Mouse (Mus musculus) left cerebral cortex, adult 2 months (tissue): ENCODE data around the gene Gm20843. TPM values are rescaled to one million over a fixed set of nuclear protein-coding genes. Genes with fewer than 3 reads are reported as not detected.
"Not testable (repeated sequence)": the region's sequence is repeated elsewhere in the genome, so short reads cannot be mapped to it uniquely, and the experiment has no call there.

Experiments
- DNase-seq, 2 experiments: peaks; one replicate each; pipeline ENCODE4 v3.0.0; 2021 to 2022; ENCODE audit warnings: low spot score in 2 of 2, mixed read lengths in 1 of 2; ENCODE audit errors: extremely low spot score in 1 of 2
- H3K27ac ChIP-seq: fragments of 200-600 bp; 2 replicates; pipeline ENCODE4 v1.8.1; 2022
- H3K4me3 ChIP-seq: fragments of 200-600 bp; 2 replicates; pipeline ENCODE4 v1.8.1; 2022
- intact Hi-C: fragments of 180-260 bp; cut with DNase I; formaldehyde crosslinking; loops from one replicate; pipeline ENCODE4 v1.15.1; 2025
- long read RNA-seq, 2 experiments: library from polyadenylated mRNA; stranded (forward); transcript quantifications; one replicate each; pipeline ENCODE4 v2.0.0; 2021; ENCODE audit warnings: borderline mapping rate in 2 of 2
- total RNA-seq, 2 experiments: library from RNA; stranded (reverse); gene quantifications; 2 replicates each; pipeline ENCODE4 v1.2.3; 2021

The Gm20843 gene
- total RNA-seq = not detected
- long read RNA-seq, experiment 1 = 0 reads
- long read RNA-seq, experiment 2 = 0 reads

DNA sequence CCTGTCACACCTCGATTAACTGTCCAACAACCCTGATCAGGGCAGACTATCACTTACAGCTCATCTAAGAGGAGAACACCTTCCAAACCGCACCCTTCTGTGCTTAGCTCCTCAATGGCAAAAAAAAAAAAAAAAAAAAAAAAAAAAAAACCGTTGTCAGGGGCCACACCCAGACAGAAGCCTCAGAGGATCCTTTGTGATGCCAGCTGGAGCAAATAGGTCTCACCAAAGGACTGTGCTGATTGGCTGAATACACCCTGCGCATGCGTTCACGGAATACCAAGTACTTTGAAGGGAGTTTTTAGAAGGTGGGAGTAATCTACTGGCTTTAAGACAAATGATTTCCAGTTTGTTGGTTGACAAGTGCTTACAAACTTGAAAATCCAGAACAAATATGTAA is at the start of gene Gm20843:
TSS of gene Gm20843 (minus strand) at position 101 of the 400 bp plus-strand sequence.
- intact Hi-C loops, DNase-seq, H3K4me3 ChIP-seq, H3K27ac ChIP-seq: not testable (repeated sequence)
